Mouse (Mus musculus): Measurements from ENCODE around the gene Abhd12. TPM values are rescaled to one million over a fixed set of nuclear protein-coding genes. Genes with fewer than 3 reads are reported as not detected.

Abhd12 gene
- total and polyA plus RNA-seq, 3 experiments = 17.2 to 24.5 (median 23.9) TPM

GRCm38 (mm10) chr2:150786251-150787180 is 118.0 kb downstream of the Abhd12 start, which contains the start of gene Pygb:
Pygb (plus strand) TSS chr2:150786735.
- no peaks in the 10 kb centered on the region; the same call in none of the 2 replicates for H3K27me3 ChIP-seq (ENCODE audit: insufficient read depth, low read length)
- TF ChIP-seq CTCF (IDR thresholded peaks at IDR 0.05; ENCODE audit: low read depth, low read length) = no peak
- no peak for TF ChIP-seq GATA1 (IDR thresholded peaks at IDR 0.05; ENCODE audit: borderline replicate concordance, low read length)
- no peak for TF ChIP-seq TAL1 (conservative IDR thresholded peaks at IDR 0.05; ENCODE audit: low read depth, low read length)
- no peak for TF ChIP-seq POLR2AphosphoS5 (IDR thresholded peaks at IDR 0.05; ENCODE audit: insufficient replicate concordance, low read depth, low read length)
- no peak for TF ChIP-seq GATA2 (IDR thresholded peaks at IDR 0.05; ENCODE audit: borderline replicate concordance, low read depth, low read length)
- H3K9me3 ChIP-seq (replicated peaks) = no peaks in the 10 kb centered on the region
- DNase-seq (ENCODE audit: low spot score) (peak; percentile 85), ATAC-seq (ENCODE audit: extremely low read depth, insufficient number of reproducible peaks, low FRiP score, poor library complexity, severe bottlenecking) (peak; percentile 95)
- peaks cover 2% of the 10 kb centered on the region for H3K36me3 ChIP-seq (replicated peaks)
- H3K4me1 ChIP-seq (ENCODE audit: insufficient read depth, low read depth, low read length) = peaks cover 35% of the 10 kb centered on the region
- H3K4me3 ChIP-seq (ENCODE audit: low read depth, low read length) = peak within 1 kb of the TSS; percentile 97

- DNase-seq (ENCODE audit: low spot score) (no peak), ATAC-seq (ENCODE audit: extremely low read depth, insufficient number of reproducible peaks, low FRiP score, poor library complexity, severe bottlenecking) (peak; percentile 48; the same call in 1 of the 2 replicates)
- TF ChIP-seq GATA1 (IDR thresholded peaks at IDR 0.05; ENCODE audit: borderline replicate concordance, low read length) = no peak
- TF ChIP-seq CTCF (IDR thresholded peaks at IDR 0.05; ENCODE audit: low read depth, low read length) = no peak
- no peak for TF ChIP-seq GATA2 (IDR thresholded peaks at IDR 0.05; ENCODE audit: borderline replicate concordance, low read depth, low read length)
- TF ChIP-seq POLR2AphosphoS5 (IDR thresholded peaks at IDR 0.05; ENCODE audit: insufficient replicate concordance, low read depth, low read length) = no peak
- TF ChIP-seq TAL1 (conservative IDR thresholded peaks at IDR 0.05; ENCODE audit: low read depth, low read length) = no peak
- Histone ChIP-seq H3K36me3 (replicated peaks) (no peaks in the 10 kb centered on the region), H3K4me3 (ENCODE audit: low read depth, low read length) (no peak overlapping the region), H3K27me3 (ENCODE audit: insufficient read depth, low read length) (peaks cover 14% of the 10 kb centered on the region), H3K9me3 (replicated peaks) (no peaks in the 10 kb centered on the region), H3K4me1 (ENCODE audit: insufficient read depth, low read depth, low read length) (peaks cover 34% of the 10 kb centered on the region)
Observed at GRCm38 (mm10) chr2:150782801-150783200, 121.7 kb downstream of the Abhd12 start.

Other genes with a start within 250 kb of the Abhd12 start
- gene Acss1, start 236.2 kb downstream of the Abhd12 start, total RNA-seq (2014; fragmentation: Nextera tagmentation) = 121 and 123 TPM in 2 replicates
- gene Acss1, start 236.2 kb downstream of the Abhd12 start, total RNA-seq (2017) = 67.3 and 75.9 TPM in 2 replicates
- gene Acss1, start 236.2 kb downstream of the Abhd12 start, polyA plus RNA-seq (2012) = 24.8 and 42.1 TPM in 2 replicates
- not detected in 2 replicates for gene Vsx1, start 215.4 kb downstream of the Abhd12 start, total RNA-seq (2014; fragmentation: Nextera tagmentation)
- gene Vsx1, start 215.4 kb downstream of the Abhd12 start, total RNA-seq (2017) = 0.05 TPM in 1 of 2 replicates, not detected in the other
- not detected in 2 replicates for gene Vsx1, start 215.4 kb downstream of the Abhd12 start, polyA plus RNA-seq (2012)
- gene Entpd6, start 155.7 kb downstream of the Abhd12 start, total RNA-seq (2014; fragmentation: Nextera tagmentation) = 8.4 and 10.3 TPM in 2 replicates
- gene Entpd6, start 155.7 kb downstream of the Abhd12 start, total RNA-seq (2017) = 5.5 and 6.7 TPM in 2 replicates
- gene Entpd6, start 155.7 kb downstream of the Abhd12 start, polyA plus RNA-seq (2012) = 25.2 and 27.5 TPM in 2 replicates
- 7.3 and 15.8 TPM in 2 replicates for gene Pygb, start 118.0 kb downstream of the Abhd12 start, total RNA-seq (2014; fragmentation: Nextera tagmentation)
- gene Pygb, start 118.0 kb downstream of the Abhd12 start, total RNA-seq (2017) = 18.6 and 21.0 TPM in 2 replicates
- gene Pygb, start 118.0 kb downstream of the Abhd12 start, polyA plus RNA-seq (2012) = 7.9 and 10.6 TPM in 2 replicates
- 34.8 and 41.6 TPM in 2 replicates for gene Gins1, start 659 bp upstream of the Abhd12 start, total RNA-seq (2014; fragmentation: Nextera tagmentation)
- gene Gins1, start 659 bp upstream of the Abhd12 start, total RNA-seq (2017) = 92.8 and 104 TPM in 2 replicates
- gene Gins1, start 659 bp upstream of the Abhd12 start, polyA plus RNA-seq (2012) = 21.0 and 24.0 TPM in 2 replicates
- 5.1 and 5.6 TPM in 2 replicates for gene Ninl, start 134.6 kb upstream of the Abhd12 start, total RNA-seq (2014; fragmentation: Nextera tagmentation)
- gene Ninl, start 134.6 kb upstream of the Abhd12 start, total RNA-seq (2017) = 5.3 and 7.5 TPM in 2 replicates
- gene Ninl, start 134.6 kb upstream of the Abhd12 start, polyA plus RNA-seq (2012) = 2.7 and 3.6 TPM in 2 replicates
- gene Nanp, start 134.7 kb upstream of the Abhd12 start, total RNA-seq (2014; fragmentation: Nextera tagmentation) = 24.9 and 25.5 TPM in 2 replicates
- 31.0 and 39.3 TPM in 2 replicates for gene Nanp, start 134.7 kb upstream of the Abhd12 start, total RNA-seq (2017)
- 20.0 and 22.1 TPM in 2 replicates for gene Nanp, start 134.7 kb upstream of the Abhd12 start, polyA plus RNA-seq (2012)
- not detected in 2 replicates for gene Gm14151, start 187.6 kb upstream of the Abhd12 start, total RNA-seq (2014; fragmentation: Nextera tagmentation)
- 0.27 TPM in 1 of 2 replicates, not detected in the other for gene Gm14151, start 187.6 kb upstream of the Abhd12 start, total RNA-seq (2017)
- not detected in 2 replicates for gene Gm14151, start 187.6 kb upstream of the Abhd12 start, polyA plus RNA-seq (2012)
- gene Gm14147, start 193.5 kb upstream of the Abhd12 start, total RNA-seq (2014; fragmentation: Nextera tagmentation) = not detected in 2 replicates
- 0.17 TPM in 1 of 2 replicates, not detected in the other for gene Gm14147, start 193.5 kb upstream of the Abhd12 start, total RNA-seq (2017)
- gene Gm14147, start 193.5 kb upstream of the Abhd12 start, polyA plus RNA-seq (2012) = not detected in 2 replicates